ENCODE assay signal across 9 mouse cellular contexts in the genomic region with DNA sequence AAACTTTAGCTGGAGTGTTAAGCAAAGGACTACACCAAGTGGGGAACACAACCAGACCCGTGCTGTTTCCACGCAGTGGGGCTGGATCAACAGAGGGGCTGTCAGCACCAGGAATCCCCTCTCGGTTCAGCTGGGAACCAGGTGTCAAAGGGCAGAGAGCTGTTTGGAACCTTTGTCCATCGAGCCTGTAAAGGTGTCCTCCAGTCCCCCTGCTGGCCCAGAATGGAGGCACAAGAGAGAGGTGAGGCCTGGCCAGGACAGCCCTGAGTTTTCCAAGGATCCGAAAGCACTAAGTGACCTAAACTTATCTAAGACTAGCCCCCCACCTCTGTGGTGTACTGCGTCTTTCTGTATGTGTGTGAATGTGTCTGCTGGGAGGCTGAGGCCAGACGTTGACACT. TPM values are rescaled to one million over a fixed set of nuclear protein-coding genes. Genes with fewer than 3 reads are reported as not detected.
DNase-seq lines count a peak whose midpoint lies in the region; TF ChIP-seq lines count a peak whose summit lies in the region.
"Had no signal": no experiment of that assay in that cellular context is flagged by ENCODE, and none has a peak within 500 bp of the region (broad histone marks: within the 10 kb centered on the region; RNA-seq: fewer than 3 reads in every experiment).

No protein-coding gene starts in this region.

- TF ChIP-seq CTCF in gastrocnemius, adult 2 months (IDR thresholded peaks at IDR 0.05): peak; percentile 54

- WGBS in embryonic facial prominence, embryonic 10.5 days: 36% methylated on average over 7 of the region's 7 CpGs

- peaks cover 45% of the 10 kb centered on the region for H3K4me1 ChIP-seq in embryonic facial prominence, embryonic 10.5 days

- DNase-seq in gastrocnemius, adult 2 months: no peak
- no peak for DNase-seq in gastrocnemius, adult 8-10 months (ENCODE audit: low spot score in 2 of 2)
- peak; percentile 55 for DNase-seq in ovary, postnatal 36 days (ENCODE audit: low spot score)
- DNase-seq in ovary, postnatal 14 days (ENCODE audit: low spot score): no peak
- DNase-seq in embryonic facial prominence, embryonic 10.5 days (ENCODE audit: low spot score): peak; percentile 74
- DNase-seq in naive thymus-derived CD4-positive, alpha-beta T cell, adult 2 months (ENCODE audit: low read depth): peak; percentile 46
- DNase-seq in layer of hippocampus, adult 8-10 months (ENCODE audit: low spot score in 2 of 2): no peak
- no peak for DNase-seq in left cerebral cortex, adult 18-20 months (ENCODE audit: low spot score in 2 of 2)

- no peaks in the 10 kb centered on the region for H3K36me3 ChIP-seq in embryonic facial prominence, embryonic 10.5 days (replicated peaks)
- H3K36me3 ChIP-seq: neural tube, embryonic 12.5 days had no signal

- H3K4me3 ChIP-seq in gastrocnemius, adult 2 months: no peak overlapping the region
- no peak overlapping the region for H3K4me3 ChIP-seq in embryonic facial prominence, embryonic 10.5 days
- H3K4me3 ChIP-seq: neural tube, embryonic 12.5 days had no signal

- intact Hi-C loops in gastrocnemius, adult 2 months (cut with DNase I): no loop called here

- no peaks in the 10 kb centered on the region for H3K27me3 ChIP-seq in embryonic facial prominence, embryonic 10.5 days (replicated peaks; ENCODE audit: low read depth, poor library complexity, severe bottlenecking)
- H3K27me3 ChIP-seq: neural tube, embryonic 12.5 days had no signal

- no peaks in the 10 kb centered on the region for H3K9me3 ChIP-seq in embryonic facial prominence, embryonic 10.5 days
- H3K9me3 ChIP-seq: neural tube, embryonic 12.5 days had no signal

- no peak overlapping the region for H3K27ac ChIP-seq in gastrocnemius, adult 2 months
- peak overlapping the region; percentile 63 for H3K27ac ChIP-seq in embryonic facial prominence, embryonic 10.5 days (replicated peaks)
- H3K27ac ChIP-seq: neural tube, embryonic 12.5 days had no signal

RNA-seq across cellular contexts. Expression of a gene that starts 6.2 kb away (rescaled TPM):
- total RNA-seq in gastrocnemius, adult 2 months (2021): 100 to 1,000 TPM in 1 of 2 experiments, 10 to 100 TPM in 1; 58.5 to 108 TPM
- total RNA-seq in gastrocnemius, adult 8-10 months (2022): 10 to 100 TPM; 50.9 to 76.9 (median 67.7) TPM
- 3,352 and 3,592 TPM in 2 replicates for polyA plus RNA-seq in embryonic facial prominence, embryonic 10.5 days (2016; fragmentation: Nextera tagmentation; extraction: Ambion mirVana)
- 100 to 1,000 TPM; 420 to 464 (median 444) TPM for total RNA-seq in layer of hippocampus, adult 8-10 months (2022)
- total RNA-seq in left cerebral cortex, adult 18-20 months (2021): 100 to 1,000 TPM; 356 to 357 TPM

Comparison
In these comparisons a context has a peak if more than half of its experiments do, and no peak if none do; other contexts are left out.
1. DNase-seq: peak in ovary, postnatal 36 days (single experiment), embryonic facial prominence, embryonic 10.5 days (single experiment) and naive thymus-derived CD4-positive, alpha-beta T cell, adult 2 months (single experiment); none in gastrocnemius, adult 2 months (single experiment), gastrocnemius, adult 8-10 months (0 of 2), ovary, postnatal 14 days (single experiment), layer of hippocampus, adult 8-10 months (0 of 2) and left cerebral cortex, adult 18-20 months (0 of 2).